Mouse (Mus musculus): ENCODE measurements around the gene Saxo2.

The Saxo2 gene

GRCm38 (mm10) chr7:82648353-82649080 is at the start of gene Saxo2, which contains the start of gene Efl1:
Gene Saxo2 (minus strand): TSS chr7:82648528.
Gene Efl1 (plus strand): TSS chr7:82648614.
- DNase-seq (ENCODE audit: low read depth, low spot score), result peak; percentile 98

- no peak for DNase-seq (ENCODE audit: low read depth, low spot score)
Observed at GRCm38 (mm10) chr7:82697668-82698067, 49.3 kb upstream of the Saxo2 start.

- DNase-seq (ENCODE audit: low read depth, low spot score), result no peak
Observed at GRCm38 (mm10) chr7:82691021-82691738, 42.9 kb upstream of the Saxo2 start.

DNA sequence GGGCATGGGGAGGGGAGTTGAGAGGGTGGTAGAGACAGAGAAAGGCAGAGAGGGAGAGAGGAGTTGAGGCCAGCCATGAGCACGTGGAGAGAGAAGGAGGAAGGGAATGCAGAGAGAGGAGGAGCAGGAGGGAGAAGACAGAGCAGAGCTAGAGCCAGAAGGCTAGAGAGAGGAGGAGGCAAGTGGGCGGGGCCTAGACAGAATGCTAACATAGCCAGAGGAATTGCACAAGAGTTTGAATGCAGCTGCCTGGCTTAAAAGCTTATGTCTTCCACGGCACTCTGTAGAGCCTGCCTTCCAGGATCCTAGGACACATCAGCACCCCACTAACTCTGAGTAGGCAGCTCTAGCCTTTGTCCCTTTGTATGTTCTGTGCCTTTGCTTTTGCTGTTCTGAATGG is 40.4 kb upstream of the Saxo2 start:
- DNase-seq (ENCODE audit: low read depth, low spot score), result peak; percentile 74

DNA sequence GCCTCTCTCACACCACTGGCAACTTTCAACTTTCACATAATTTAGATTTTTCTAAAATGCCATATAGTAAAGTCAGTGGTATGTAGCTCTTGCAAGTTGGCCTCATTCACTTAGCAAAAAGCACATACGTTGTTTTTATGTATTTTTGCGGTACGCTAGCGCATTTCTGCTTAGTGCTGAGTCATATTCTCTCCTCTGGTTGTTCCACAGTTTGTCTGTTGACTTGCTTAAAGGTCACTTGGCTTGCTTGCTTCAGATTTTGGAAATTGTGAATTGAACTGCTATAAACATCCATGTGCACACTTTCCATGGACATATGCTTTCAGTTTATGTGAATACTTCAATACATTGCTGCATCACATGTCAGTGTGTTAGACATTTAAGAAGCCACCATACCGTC is 31.6 kb upstream of the Saxo2 start:
- peak; percentile 31 for DNase-seq (ENCODE audit: low read depth, low spot score)

- DNase-seq (ENCODE audit: low read depth, low spot score), result peak; percentile 62
Observed at GRCm38 (mm10) chr7:82676834-82677233, 28.5 kb upstream of the Saxo2 start.

DNA sequence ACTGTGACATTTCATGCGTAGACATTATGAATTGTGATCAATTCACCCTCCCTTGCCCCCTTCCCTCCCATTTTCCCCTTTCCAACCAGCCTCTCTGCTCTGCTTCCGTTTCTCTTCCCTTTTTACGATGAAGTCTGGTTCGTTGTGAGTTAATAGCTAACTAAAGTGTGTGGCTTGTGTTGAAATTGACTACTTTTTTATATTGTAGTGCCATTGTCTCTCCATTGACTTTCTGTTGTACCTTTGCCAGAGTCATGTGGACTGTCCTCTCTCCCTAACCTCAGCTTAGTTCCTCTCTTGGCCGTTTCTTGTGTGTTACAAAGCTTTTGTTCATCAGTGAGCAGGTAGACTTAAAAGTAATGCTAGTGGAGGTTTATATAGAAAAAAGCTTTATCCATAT is 27.7 kb upstream of the Saxo2 start:
- DNase-seq (ENCODE audit: low read depth, low spot score), result no peak

GRCm38 (mm10) chr7:82664604-82665003 is 16.3 kb upstream of the Saxo2 start:
- peak; percentile 55 for DNase-seq (ENCODE audit: low read depth, low spot score)

DNA sequence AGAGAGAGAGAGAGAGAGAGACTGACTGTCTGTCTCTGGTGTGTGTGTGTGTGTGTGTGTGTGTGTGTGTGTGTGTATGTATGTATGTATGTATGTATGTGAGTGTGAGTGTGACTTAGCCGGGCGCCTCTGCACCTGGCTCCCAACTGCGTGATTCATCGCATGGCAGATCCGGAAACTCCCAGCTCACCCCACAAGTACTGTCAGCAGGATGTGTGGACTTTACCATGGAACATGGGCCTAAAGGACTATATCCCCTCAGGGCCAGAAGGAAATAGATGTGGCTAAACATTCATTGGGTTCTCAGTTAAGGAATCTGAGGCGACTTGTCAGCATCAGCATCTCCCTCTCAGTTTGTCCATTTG is 735 bp upstream of the Saxo2 start:
- peak; percentile 55 for DNase-seq (ENCODE audit: low read depth, low spot score)

GRCm38 (mm10) chr7:82647909-82648308 is 419 bp downstream of the Saxo2 start:
- peak; percentile 13 for DNase-seq (ENCODE audit: low read depth, low spot score)

DNA sequence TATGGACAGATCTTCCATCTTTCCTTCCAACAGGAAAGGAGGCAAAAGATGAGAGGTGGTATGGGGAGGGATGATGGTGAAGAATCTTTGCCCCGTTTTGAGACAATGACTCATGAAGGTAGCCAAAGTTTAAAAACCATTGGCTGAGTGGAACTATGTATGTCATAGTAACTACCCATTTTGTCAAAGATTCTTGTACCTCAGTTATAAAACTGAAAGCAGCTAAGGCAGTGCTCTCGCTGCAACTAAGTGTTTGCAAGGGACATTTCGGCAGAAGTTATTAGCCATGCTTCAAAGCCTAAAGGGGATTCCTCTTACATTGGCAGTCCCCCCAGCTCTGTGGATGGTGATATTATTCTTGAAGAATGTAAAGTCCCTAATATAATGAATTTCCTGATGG is 1.1 kb downstream of the Saxo2 start:
- no peak for DNase-seq (ENCODE audit: low read depth, low spot score)

GRCm38 (mm10) chr7:82625342-82625741 is 23.0 kb downstream of the Saxo2 start:
- DNase-seq (ENCODE audit: low read depth, low spot score), result no peak

GRCm38 (mm10) chr7:82609629-82610028 is 38.7 kb downstream of the Saxo2 start:
- peak; percentile 7 for DNase-seq (ENCODE audit: low read depth, low spot score)

DNA sequence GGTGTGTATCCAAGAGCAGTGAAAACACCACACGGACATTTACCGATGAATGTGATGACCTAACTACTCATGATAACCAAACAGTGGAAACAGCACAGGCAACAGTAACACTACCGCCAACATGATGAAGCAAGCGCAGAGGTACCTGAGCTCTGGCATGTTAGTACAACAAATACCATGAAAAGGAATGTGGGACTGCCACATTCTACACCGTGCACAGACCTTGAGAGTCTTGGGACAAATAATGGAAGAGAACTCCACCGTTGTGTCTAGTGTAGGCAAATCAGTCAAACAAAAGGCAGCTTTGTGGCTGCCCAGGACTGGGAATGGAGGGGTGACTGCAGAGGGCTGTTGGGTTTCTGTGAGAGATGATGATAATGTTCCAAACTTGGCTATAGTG is 42.9 kb downstream of the Saxo2 start:
- DNase-seq (ENCODE audit: low read depth, low spot score), result no peak

DNA sequence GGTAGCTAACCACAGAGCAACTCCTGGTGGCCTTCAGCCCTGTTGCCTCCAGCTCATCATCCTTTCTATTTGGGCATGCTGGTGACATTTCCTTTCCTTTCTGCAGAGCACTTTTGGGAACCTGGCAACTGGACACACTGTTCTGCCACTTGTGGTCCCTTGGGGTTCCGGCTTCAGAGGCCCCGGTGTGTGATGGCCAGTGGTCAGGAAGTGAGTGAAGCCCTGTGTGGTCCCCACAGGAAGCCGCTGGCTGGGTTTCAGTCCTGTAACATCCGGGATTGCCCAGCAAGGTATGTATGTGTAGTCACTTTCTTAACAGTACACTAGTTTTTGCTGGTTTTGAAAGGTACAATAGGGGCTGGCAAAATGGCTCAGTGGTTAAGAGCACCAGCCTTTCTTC is 46.3 kb downstream of the Saxo2 start:
- DNase-seq (ENCODE audit: low read depth, low spot score), result no peak

DNA sequence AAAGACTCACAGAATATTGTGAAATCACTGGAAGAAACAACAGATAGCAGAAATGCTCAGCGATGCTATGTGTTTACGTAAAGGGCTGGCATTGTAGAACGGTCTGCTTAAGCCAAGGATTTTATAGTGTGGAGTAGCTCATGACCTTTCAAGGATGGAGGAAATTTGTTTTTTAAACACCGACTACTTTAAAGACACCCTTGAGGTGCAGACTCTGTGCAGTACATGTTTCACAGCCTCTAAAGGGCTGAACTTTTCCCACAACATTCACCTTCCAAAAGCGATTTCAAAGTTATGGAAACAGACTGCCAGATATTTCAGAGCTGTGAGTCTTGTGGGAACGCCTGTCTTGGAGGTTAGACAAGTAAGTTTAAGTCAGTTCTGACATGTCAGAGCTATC is 57.4 kb downstream of the Saxo2 start:
- DNase-seq (ENCODE audit: low read depth, low spot score), result no peak

Measured in brain, adult 2 months (tissue).